Mouse (Mus musculus): Measurements from ENCODE around the gene B230104I21Rik. TPM values are rescaled to one million over a fixed set of nuclear protein-coding genes. Genes with fewer than 3 reads are reported as not detected.
A peak's percentile ranks its signal among the peaks of the same experiment; 100 is the strongest.

B230104I21Rik gene
- total RNA-seq, 2 experiments from 2014 or later, result not detected

- DNase-seq, result peak; percentile 47
These were observed 57.5 kb downstream of the B230104I21Rik start for GRCm38 (mm10) chr4:154393196-154394122.

GRCm38 (mm10) chr4:154394123-154394722 is 58.3 kb downstream of the B230104I21Rik start:
- no peak for DNase-seq

- DNase-seq, result no peak
These were observed 60.9 kb downstream of the B230104I21Rik start for GRCm38 (mm10) chr4:154396652-154397301.

Other genes starting within 250 kb of the B230104I21Rik start
- not detected for gene Trp73, start 195.9 kb upstream of the B230104I21Rik start, total RNA-seq (2021)
- gene Wrap73, start 193.8 kb upstream of the B230104I21Rik start, total RNA-seq (2021), result 10 to 100 TPM in 1 of 2 experiments, 1 to 10 TPM in 1; 9.7 to 10.5 TPM
- gene Tprgl, start 175.5 kb upstream of the B230104I21Rik start, total RNA-seq (2021), result 10 to 100 TPM; 80.1 to 90.4 TPM
- 1 to 10 TPM; 4.4 to 4.7 TPM for gene Megf6, start 165.4 kb upstream of the B230104I21Rik start, total RNA-seq (2021)
- gene Arhgef16, start 34.5 kb upstream of the B230104I21Rik start, total RNA-seq (2021), result under 1 TPM; 0.45 to 0.99 TPM